Mouse (Mus musculus) lung, adult 2 months (tissue): ENCODE measurements at regions not wholly inside any gene's neighbourhood (a gene's known extent, or its start where the extent isn't known, plus 50 kb on each side); places are given as distances from the start of the nearest gene placed in this dataset.

ENCODE experiments used
- CTCF ChIP-seq: fragments of 200-500 bp; IDR thresholded peaks from 2 replicates; pipeline ENCODE4 v1.5.1; 2011; ENCODE audit warnings: mild to moderate bottlenecking, low read length, control low read depth; ENCODE audit not compliant: insufficient read depth
- POLR2A ChIP-seq: fragments of 200-500 bp; IDR thresholded peaks from 2 replicates; pipeline ENCODE4 v1.6.1; 2011; ENCODE audit warnings: low read depth, mild to moderate bottlenecking, control low read depth, low read length, borderline replicate concordance; ENCODE audit errors: extremely low read depth

DNA sequence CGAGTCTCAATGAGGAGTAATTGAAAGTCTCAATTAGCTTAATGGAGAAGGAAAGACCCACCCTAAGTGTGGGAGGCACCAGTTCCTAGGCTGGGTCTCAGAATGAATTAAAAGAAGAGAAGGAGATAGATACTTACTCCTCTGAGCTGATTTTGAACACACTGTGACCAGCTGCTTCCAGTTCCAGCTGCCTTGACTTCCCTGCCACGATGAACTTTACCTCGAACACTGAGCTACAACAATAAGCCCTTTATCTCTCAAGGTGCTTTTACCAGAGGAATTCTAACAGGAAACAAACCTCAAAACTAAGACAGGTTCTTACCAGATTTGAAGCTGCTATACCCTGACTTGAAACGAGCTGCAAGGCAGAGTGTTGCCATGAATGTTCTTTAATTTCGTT, 703.5 kb upstream of the Adgra3 start:
- no peak for TF ChIP-seq POLR2A
- no peak for TF ChIP-seq CTCF
